Comparison of ENCODE assay signal across 8 mouse cellular contexts in the genomic region with DNA sequence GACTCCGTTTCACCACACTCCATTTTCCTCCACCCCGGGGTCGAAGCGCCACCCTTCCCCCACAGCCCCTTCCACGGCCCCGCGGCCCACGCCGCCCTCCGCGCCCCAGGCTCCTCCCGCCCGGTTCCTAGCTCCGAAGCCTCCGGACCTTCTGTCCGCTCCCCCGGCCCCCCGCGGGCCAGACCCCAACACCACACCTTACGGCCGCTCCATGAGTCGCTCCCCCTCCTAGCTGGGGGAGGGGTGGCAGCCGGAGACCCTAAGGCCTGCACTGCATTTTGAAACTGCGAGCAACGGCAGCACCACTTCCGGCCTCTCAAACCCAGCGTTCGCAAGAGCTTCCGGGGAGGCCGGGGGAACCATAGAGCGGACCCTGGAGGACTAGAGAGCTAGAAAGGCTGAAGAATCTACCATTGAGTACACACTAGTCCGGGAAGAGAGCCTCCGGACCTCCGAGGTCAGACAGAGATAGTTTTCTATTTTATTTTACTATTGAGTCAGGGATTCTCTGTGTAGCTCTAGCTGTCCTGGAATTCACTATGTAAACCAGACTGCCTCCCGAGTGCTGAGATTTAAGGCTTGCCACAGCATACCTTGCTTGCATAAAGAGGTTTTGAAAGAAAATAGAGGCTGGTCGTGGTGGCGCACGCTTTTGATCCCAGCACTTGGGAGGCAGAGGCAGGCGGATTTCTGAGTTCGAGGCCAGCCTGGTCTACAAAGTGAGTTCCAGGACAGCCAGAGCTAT. TPM values are rescaled to one million over a fixed set of nuclear protein-coding genes. Genes with fewer than 3 reads are reported as not detected.
DNase-seq lines count a peak whose midpoint lies in the region; ATAC-seq and TF ChIP-seq lines count a peak whose summit lies in the region.

No protein-coding gene starts in this region.

- DNase-seq in Patski (ENCODE audit: low read depth, low spot score) = peak; percentile 81
- peak; percentile 88 to 89 for DNase-seq in cerebellum, postnatal 14 days
- peak; percentile 61 to 79 for DNase-seq in frontal cortex, postnatal 25 days (ENCODE audit: low spot score in 2 of 2)
- peak; percentile 95 for DNase-seq in hindbrain, embryonic 14.5 days (ENCODE audit: low spot score)
- peak; percentile 87 to 88 for DNase-seq in layer of hippocampus, postnatal 36 days
- DNase-seq in lung, postnatal 36 days = peak; percentile 94
- DNase-seq in retina, postnatal 1 day = peak; percentile 99
- peak; percentile 58 to 83 for DNase-seq in urinary bladder, adult 18-20 months (ENCODE audit: low spot score in 2 of 2)

- no peak for TF ChIP-seq CTCF in Patski (IDR thresholded peaks at IDR 0.05)

- no peaks in the 10 kb centered on the region for H3K27me3 ChIP-seq in Patski
- no peaks in the 10 kb centered on the region for H3K27me3 ChIP-seq in hindbrain, embryonic 14.5 days (ENCODE audit: control insufficient read depth, insufficient read depth, low read length)

- H3K9me3 ChIP-seq in hindbrain, embryonic 14.5 days (ENCODE audit: control insufficient read depth, low read length) = no peaks in the 10 kb centered on the region

- POLR2A ChIA-PET in Patski (lab: Charles Lee) = no interaction called here

- H3K4me3 ChIP-seq in hindbrain, embryonic 14.5 days (replicated peaks; ENCODE audit: low read length) = peak overlapping the region; percentile 56

- peak overlapping the region; percentile 68 for H3K9ac ChIP-seq in hindbrain, embryonic 14.5 days

- in situ Hi-C loops in Patski (cut with MboI; ENCODE audit: low pct_unique_long_range_greater_than_20kb) = loop anchor here (25.0 kb wide), 1 partner anchor 587 kb away; the partner anchor contains the start of gene Snrpe

- ATAC-seq in Patski = peak; percentile 83
- ATAC-seq in hindbrain, embryonic 14.5 days (ENCODE audit: low FRiP score) = peak; percentile 98

- under 1% methylated on average over 40 of the region's 40 CpGs for WGBS in hindbrain, embryonic 14.5 days

- peak overlapping the region; percentile 85 for H3K27ac ChIP-seq in hindbrain, embryonic 14.5 days

- CTCF ChIA-PET in Patski (lab: Charles Lee) = interaction anchor here (1.7 kb wide), 1 partner anchor 8 kb away, joined by 5 read pairs; no protein-coding TSS in a partner anchor

- peak overlapping the region; percentile 78 for H3K4me2 ChIP-seq in hindbrain, embryonic 14.5 days (replicated peaks)

- peaks cover 3% of the 10 kb centered on the region; the same call in 1 of the 2 replicates for H3K36me3 ChIP-seq in hindbrain, embryonic 14.5 days (replicated peaks; ENCODE audit: control insufficient read depth, insufficient read depth)

- peaks cover 8% of the 10 kb centered on the region; the same call in 1 of the 2 replicates for H3K4me1 ChIP-seq in hindbrain, embryonic 14.5 days (replicated peaks; ENCODE audit: control insufficient read depth, insufficient read depth, low read length)

RNA-seq across cellular contexts. Expression of gene Mdm4, which starts 5.1 kb away (rescaled TPM):
- polyA plus RNA-seq in Patski (2021) = 59.2 TPM
- polyA plus RNA-seq in hindbrain, embryonic 14.5 days (2014; fragmentation: Nextera tagmentation; extraction: Ambion mirVana) = 42.4 and 51.8 TPM in 2 replicates
- 100 to 1,000 TPM in 1 of 2 experiments, 10 to 100 TPM in 1; 86.0 to 101 TPM for total RNA-seq in layer of hippocampus, postnatal 36 days (2021)

RNA-seq across cellular contexts. Expression of gene Pik3c2b, which starts 20.2 kb away (rescaled TPM):
- 2.3 TPM for polyA plus RNA-seq in Patski (2021)
- polyA plus RNA-seq in hindbrain, embryonic 14.5 days (2014; fragmentation: Nextera tagmentation; extraction: Ambion mirVana) = 13.7 and 14.8 TPM in 2 replicates
- 10 to 100 TPM; 14.7 to 16.2 TPM for total RNA-seq in layer of hippocampus, postnatal 36 days (2021)

Comparison
In these comparisons a context has a peak if more than half of its experiments do, and no peak if none do; other contexts are left out.
1. Peak in every context shown above with its lines: DNase-seq, ATAC-seq, H3K4me3 ChIP-seq and H3K27ac ChIP-seq.